Mouse (Mus musculus): ENCODE measurements at regions not wholly inside any gene's neighbourhood (a gene's known extent, or its start where the extent isn't known, plus 50 kb on each side); places are given as distances from the start of the nearest gene placed in this dataset.
A peak's percentile ranks its signal among the peaks of the same experiment; 100 is the strongest.

GRCm38 (mm10) chr11:114303636-114304354 is 236.9 kb upstream of the Sdk2 start:
- no peaks in the 10 kb centered on the region; the same call in 1 of the 2 replicates for H3K27me3 ChIP-seq
- H3K27ac ChIP-seq (replicated peaks): no peak overlapping the region
- H3K4me2 ChIP-seq (replicated peaks): no peak overlapping the region
- H3K9ac ChIP-seq (replicated peaks): no peak overlapping the region
- ATAC-seq (ENCODE audit: low FRiP score, low read depth): peak; percentile 82
- 42% methylated on average over 13 of the region's 13 CpGs for whole genome bisulfite sequencing
- no peaks in the 10 kb centered on the region for H3K36me3 ChIP-seq
- H3K4me3 ChIP-seq: no peak overlapping the region
- H3K4me1 ChIP-seq: peaks cover 20% of the 10 kb centered on the region
- no peaks in the 10 kb centered on the region for H3K9me3 ChIP-seq

DNA sequence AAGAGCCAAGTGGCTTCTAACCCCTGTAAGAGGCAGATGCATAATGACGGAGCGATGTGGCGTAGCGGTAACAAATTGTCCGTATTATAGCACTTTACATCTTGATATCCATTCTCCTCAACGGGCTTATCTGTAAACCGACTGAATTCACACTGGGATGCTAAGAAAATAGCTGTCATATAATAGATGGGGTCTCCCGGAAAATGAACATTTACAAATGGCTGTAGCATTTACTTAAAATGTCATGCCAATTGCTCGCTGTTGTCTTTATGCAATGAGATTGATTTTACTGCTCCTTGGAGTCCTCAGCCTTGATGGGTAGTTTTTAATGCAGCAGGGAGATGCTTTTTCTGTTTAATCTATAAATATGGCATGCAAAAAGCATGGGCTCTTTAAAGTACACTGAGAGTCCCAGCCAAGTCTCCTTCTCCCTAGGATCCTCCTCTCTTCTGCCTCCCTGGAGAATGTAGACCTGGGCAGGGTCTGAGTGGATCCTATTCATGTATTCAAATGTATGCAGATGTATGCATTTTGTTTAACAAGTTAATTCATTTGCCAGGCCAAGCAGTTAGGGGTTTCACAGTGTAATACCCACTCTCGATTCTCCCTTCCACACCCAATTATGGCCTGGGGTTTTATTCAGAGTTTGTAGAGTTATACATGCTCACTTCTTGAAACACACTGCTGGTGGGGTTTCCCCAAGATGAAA is 233.9 kb upstream of the Sdk2 start:
- Histone ChIP-seq H3K27me3 (no peaks in the 10 kb centered on the region; the same call in 1 of the 2 replicates), H3K4me1 (peaks cover 20% of the 10 kb centered on the region), H3K9ac (replicated peaks) (no peak overlapping the region), H3K27ac (replicated peaks) (no peak overlapping the region), H3K36me3 (no peaks in the 10 kb centered on the region), H3K9me3 (no peaks in the 10 kb centered on the region), H3K4me2 (replicated peaks) (no peak overlapping the region), H3K4me3 (no peak overlapping the region)
- no peak for ATAC-seq (ENCODE audit: low FRiP score, low read depth)
- 78% methylated on average over 10 of the region's 10 CpGs for WGBS

DNA sequence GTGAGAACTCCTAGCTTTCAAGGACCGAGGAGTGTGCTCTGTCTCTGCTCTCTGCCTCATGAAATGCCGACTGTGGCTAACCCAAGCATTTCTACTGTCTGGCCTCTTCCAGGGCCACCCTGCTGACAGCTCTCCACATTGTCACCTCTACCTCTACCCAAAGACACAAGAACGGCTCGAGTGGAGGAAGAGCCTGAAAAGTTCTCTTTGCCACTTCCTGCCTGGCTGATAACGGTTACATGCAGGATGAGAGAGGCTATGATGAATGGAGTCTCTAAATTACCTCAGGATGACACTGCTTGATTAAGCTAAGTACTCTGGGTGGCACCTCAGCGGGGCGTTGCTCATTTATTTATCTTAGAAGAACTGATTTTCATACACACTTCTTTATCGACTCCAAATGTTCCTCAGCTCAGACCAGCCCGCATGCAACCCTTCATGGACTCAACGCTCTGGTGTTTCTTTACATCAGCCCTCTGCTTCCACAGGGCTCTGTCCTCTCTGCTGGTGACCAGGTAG is 230.0 kb upstream of the Sdk2 start:
- Histone ChIP-seq H3K27me3 (no peaks in the 10 kb centered on the region; the same call in 1 of the 2 replicates), H3K27ac (replicated peaks) (no peak overlapping the region), H3K9ac (replicated peaks) (no peak overlapping the region), H3K9me3 (no peaks in the 10 kb centered on the region), H3K36me3 (no peaks in the 10 kb centered on the region), H3K4me1 (peaks cover 13% of the 10 kb centered on the region), H3K4me3 (no peak overlapping the region), H3K4me2 (replicated peaks) (no peak overlapping the region)
- ATAC-seq (ENCODE audit: low FRiP score, low read depth): no peak
- 89% methylated on average over 10 of the region's 10 CpGs for WGBS

- 75% methylated on average over 5 of the region's 5 CpGs for WGBS
- no peaks in the 10 kb centered on the region for H3K4me1 ChIP-seq
- H3K27me3 ChIP-seq: no peaks in the 10 kb centered on the region
- ATAC-seq (ENCODE audit: low FRiP score, low read depth): no peak
- no peaks in the 10 kb centered on the region for H3K9me3 ChIP-seq
- H3K36me3 ChIP-seq: no peaks in the 10 kb centered on the region
- no peak overlapping the region for H3K9ac ChIP-seq (replicated peaks)
- H3K4me3 ChIP-seq: no peak overlapping the region
- H3K4me2 ChIP-seq (replicated peaks): no peak overlapping the region
- no peak overlapping the region for H3K27ac ChIP-seq (replicated peaks)
Measured at GRCm38 (mm10) chr11:114294511-114295250, 227.8 kb upstream of the Sdk2 start.

DNA sequence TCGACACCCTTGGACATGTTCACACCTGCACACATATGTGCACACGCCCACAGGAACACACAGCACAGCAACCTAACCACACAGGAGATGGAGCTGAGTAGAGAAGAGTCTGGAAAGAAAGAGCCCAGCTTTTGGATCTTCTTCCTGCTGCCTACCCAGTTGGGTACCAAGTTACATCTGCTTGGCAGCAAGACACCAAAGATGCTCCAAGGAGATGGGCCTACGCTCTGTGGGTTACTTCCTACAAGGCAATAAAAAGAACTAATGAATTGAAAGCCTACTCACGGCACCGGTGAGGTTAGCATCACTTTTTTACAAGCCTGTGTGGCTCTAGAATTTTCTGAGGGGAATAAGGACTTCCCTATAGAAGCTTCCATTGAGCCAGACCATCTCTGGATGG is 224.4 kb upstream of the Sdk2 start:
- H3K9ac ChIP-seq (replicated peaks): no peak overlapping the region
- no peak overlapping the region for H3K4me3 ChIP-seq
- H3K9me3 ChIP-seq: no peaks in the 10 kb centered on the region
- no peak for ATAC-seq (ENCODE audit: low FRiP score, low read depth)
- H3K27me3 ChIP-seq: no peaks in the 10 kb centered on the region
- WGBS: 90% methylated on average over 5 of the region's 5 CpGs
- H3K4me1 ChIP-seq: no peaks in the 10 kb centered on the region; the same call in 1 of the 2 replicates
- no peak overlapping the region for H3K27ac ChIP-seq (replicated peaks)
- no peak overlapping the region for H3K4me2 ChIP-seq (replicated peaks)
- no peaks in the 10 kb centered on the region for H3K36me3 ChIP-seq

DNA sequence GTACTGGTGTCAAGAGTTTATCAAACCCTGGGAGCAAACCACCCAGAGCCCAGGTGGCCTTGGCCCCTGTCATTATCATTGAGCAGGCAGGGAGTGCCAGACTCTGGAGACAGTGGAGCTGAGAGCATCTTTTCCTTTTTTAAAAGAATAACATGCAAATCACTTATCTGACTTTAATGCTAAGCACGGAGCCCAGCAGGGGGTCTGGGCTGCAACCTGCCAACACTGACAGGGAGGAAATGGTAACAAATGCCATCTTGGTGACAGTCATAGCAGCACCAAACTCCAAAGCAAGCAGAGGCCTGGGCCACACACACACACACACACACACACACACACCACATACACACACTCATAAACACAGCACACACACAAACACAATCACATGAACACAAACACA is 223.1 kb upstream of the Sdk2 start:
- no peak overlapping the region for H3K4me2 ChIP-seq (replicated peaks)
- H3K4me1 ChIP-seq: no peaks in the 10 kb centered on the region; the same call in 1 of the 2 replicates
- no peak for ATAC-seq (ENCODE audit: low FRiP score, low read depth)
- H3K4me3 ChIP-seq: no peak overlapping the region
- H3K9ac ChIP-seq (replicated peaks): no peak overlapping the region
- no peaks in the 10 kb centered on the region for H3K36me3 ChIP-seq
- H3K27ac ChIP-seq (replicated peaks): no peak overlapping the region
- WGBS: 86% methylated on average over 1 of the region's 1 CpGs
- no peaks in the 10 kb centered on the region for H3K9me3 ChIP-seq
- H3K27me3 ChIP-seq: 0 out of 2 replicates have a peak, but pooled peaks cover 4% of the 10 kb centered on the region

DNA sequence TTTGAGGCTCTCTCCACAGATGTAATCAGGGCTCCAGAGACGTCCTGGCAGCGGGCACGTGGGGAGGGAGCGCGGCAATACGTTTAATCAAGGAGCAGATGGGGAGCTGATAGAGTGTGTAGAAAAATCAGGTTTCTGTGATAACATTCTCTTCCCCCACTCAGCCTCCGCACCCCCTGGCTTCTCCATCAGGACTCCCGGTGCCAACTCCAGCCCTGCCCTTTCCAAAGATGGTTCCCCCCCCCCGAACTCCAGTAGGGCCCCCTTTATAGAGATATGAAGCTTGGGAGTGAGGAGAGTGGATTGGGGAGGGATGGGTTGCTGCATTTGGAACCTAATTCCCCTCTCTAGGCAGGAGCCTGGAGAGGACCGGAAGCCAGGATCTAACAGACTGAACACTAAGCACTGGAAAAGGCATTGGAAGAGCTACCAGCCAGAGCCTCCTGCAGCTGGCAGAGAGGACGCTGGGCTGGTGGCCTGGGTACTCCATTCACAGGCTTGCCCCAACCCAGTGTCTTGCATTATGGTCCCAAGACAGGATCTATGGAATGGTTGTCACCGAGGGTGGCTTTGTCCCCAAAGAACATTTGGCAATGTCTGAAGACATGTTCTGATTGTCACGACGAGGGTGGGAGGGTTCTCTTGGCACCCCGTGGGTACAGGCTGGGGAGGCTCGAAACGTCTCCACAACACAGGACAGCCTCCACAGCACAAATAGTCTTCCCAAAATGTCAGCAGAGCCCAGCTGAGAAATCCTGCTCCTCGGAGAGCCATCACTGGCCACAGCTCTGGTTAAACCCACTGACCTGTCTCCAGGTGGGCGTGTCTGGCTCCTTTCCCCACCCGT is 218.2 kb upstream of the Sdk2 start:
- Histone ChIP-seq H3K9ac (replicated peaks) (no peak overlapping the region; the same call in 1 of the 2 replicates), H3K27me3 (0 out of 2 replicates have a peak, but pooled peaks cover 7% of the 10 kb centered on the region), H3K4me3 (no peak overlapping the region), H3K9me3 (no peaks in the 10 kb centered on the region), H3K36me3 (no peaks in the 10 kb centered on the region), H3K27ac (replicated peaks) (no peak overlapping the region; the same call in 1 of the 2 replicates), H3K4me1 (peaks cover 3% of the 10 kb centered on the region; the same call in 1 of the 2 replicates), H3K4me2 (replicated peaks) (no peak overlapping the region)
- no peak for ATAC-seq (ENCODE audit: low FRiP score, low read depth)
- 79% methylated on average over 20 of the region's 20 CpGs for WGBS

DNA sequence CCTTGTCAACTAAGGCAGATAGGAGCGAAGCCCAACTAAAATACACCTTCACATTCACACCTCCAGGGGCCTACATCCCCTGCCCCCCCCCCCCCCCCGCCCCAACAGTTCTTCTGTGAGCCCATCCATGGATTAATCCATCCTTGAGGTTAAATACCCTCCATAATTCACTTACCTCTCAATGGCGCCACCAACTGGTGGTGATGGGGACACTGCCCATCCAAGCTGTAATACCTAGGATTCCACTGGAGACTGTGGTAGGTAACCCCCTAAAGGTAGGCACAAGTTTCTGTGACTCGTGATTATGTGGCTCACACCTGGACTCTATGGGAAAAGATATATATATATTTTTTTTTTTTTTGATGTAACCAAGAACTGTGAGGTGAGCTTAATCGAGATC is 216.4 kb upstream of the Sdk2 start:
- Histone ChIP-seq H3K4me1 (peaks cover 3% of the 10 kb centered on the region; the same call in 1 of the 2 replicates), H3K36me3 (no peaks in the 10 kb centered on the region), H3K4me2 (replicated peaks) (no peak overlapping the region), H3K9ac (replicated peaks) (no peak overlapping the region), H3K27me3 (0 out of 2 replicates have a peak, but pooled peaks cover 7% of the 10 kb centered on the region), H3K4me3 (no peak overlapping the region), H3K9me3 (no peaks in the 10 kb centered on the region), H3K27ac (replicated peaks) (no peak overlapping the region)
- 50% methylated on average over 4 of the region's 5 CpGs for WGBS
- ATAC-seq (ENCODE audit: low FRiP score, low read depth): no peak

GRCm38 (mm10) chr11:114282566-114282965 is 215.7 kb upstream of the Sdk2 start:
- no peak overlapping the region for H3K4me2 ChIP-seq (replicated peaks)
- no peaks in the 10 kb centered on the region for H3K36me3 ChIP-seq
- no peaks in the 10 kb centered on the region for H3K9me3 ChIP-seq
- ATAC-seq (ENCODE audit: low FRiP score, low read depth): no peak
- H3K27me3 ChIP-seq: 0 out of 2 replicates have a peak, but pooled peaks cover 7% of the 10 kb centered on the region
- H3K4me3 ChIP-seq: no peak overlapping the region
- no peak overlapping the region for H3K27ac ChIP-seq (replicated peaks)
- peaks cover 5% of the 10 kb centered on the region; the same call in 1 of the 2 replicates for H3K4me1 ChIP-seq
- 79% methylated on average over 5 of the region's 5 CpGs for WGBS
- H3K9ac ChIP-seq (replicated peaks): no peak overlapping the region

GRCm38 (mm10) chr11:114281846-114282245 is 215.0 kb upstream of the Sdk2 start:
- Histone ChIP-seq H3K27me3 (0 out of 2 replicates have a peak, but pooled peaks cover 7% of the 10 kb centered on the region), H3K27ac (replicated peaks) (no peak overlapping the region), H3K9ac (replicated peaks) (no peak overlapping the region), H3K4me1 (peaks cover 6% of the 10 kb centered on the region; the same call in 1 of the 2 replicates), H3K4me3 (no peak overlapping the region), H3K4me2 (replicated peaks) (no peak overlapping the region), H3K9me3 (no peaks in the 10 kb centered on the region), H3K36me3 (no peaks in the 10 kb centered on the region)
- ATAC-seq (ENCODE audit: low FRiP score, low read depth): no peak
- WGBS: 85% methylated on average over 9 of the region's 9 CpGs
